Mouse (Mus musculus): ENCODE data around the gene Vmn2r12.
"Not testable (repeated sequence)": the region's sequence is repeated elsewhere in the genome, so short reads cannot be mapped to it uniquely, and the experiment has no call there.

DNA sequence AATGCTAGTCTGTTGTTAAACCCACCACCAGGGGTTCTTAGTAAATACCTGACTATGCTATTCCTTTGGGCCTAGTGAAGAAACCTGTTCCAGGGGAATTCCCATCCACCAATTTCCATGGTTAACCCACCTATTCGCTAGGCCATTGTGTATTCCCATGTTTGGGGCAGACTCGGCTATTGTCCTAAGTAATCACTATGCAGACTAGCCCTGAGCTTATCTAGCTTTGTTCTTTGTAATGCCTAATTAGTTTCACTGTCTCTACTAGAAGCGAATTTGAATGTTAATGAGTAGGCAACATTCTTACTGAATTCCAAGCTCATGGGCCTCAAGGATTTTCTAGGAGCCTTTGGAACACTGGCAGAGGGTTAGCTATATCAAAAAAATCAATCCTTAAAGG lies 1.3 kb downstream of the Vmn2r12 start:
- not testable (repeated sequence) for TF ChIP-seq POLR2A (IDR thresholded peaks at IDR 0.05; ENCODE audit: extremely low read depth, insufficient read depth, low read length); CTCF (IDR thresholded peaks at IDR 0.05; ENCODE audit: low read depth, low read length)

Data from liver, adult 2 months (tissue).